Mouse (Mus musculus): ENCODE measurements around the gene Ksr1. TPM values are rescaled to one million over a fixed set of nuclear protein-coding genes. Genes with fewer than 3 reads are reported as not detected.

The Ksr1 gene
- polyA plus RNA-seq, 1 experiment: 20.6 TPM

GRCm38 (mm10) chr11:79044798-79045197 lies 101.4 kb downstream of the Ksr1 start:
- Histone ChIP-seq H3K4me2 (ENCODE audit: low read depth) (no peak overlapping the region), H3K4me3 (no peak overlapping the region), H3ac (ENCODE audit: control insufficient read depth, insufficient read length) (no peak overlapping the region), H3K27me3 (ENCODE audit: control insufficient read depth, insufficient read depth, insufficient read length) (no peaks in the 10 kb centered on the region), H3K79me2 (ENCODE audit: control insufficient read depth, insufficient read depth) (no peaks in the 10 kb centered on the region), H3K36me3 (ENCODE audit: control insufficient read depth, insufficient read depth) (peaks cover 9% of the 10 kb centered on the region)
- TF ChIP-seq TCF12 (IDR thresholded peaks at IDR 0.05; ENCODE audit: insufficient read depth, poor library complexity, severe bottlenecking): no peak
- TF ChIP-seq MAX (IDR thresholded peaks at IDR 0.05; ENCODE audit: low read depth): no peak
- no peak for TF ChIP-seq MYOG (IDR thresholded peaks at IDR 0.05; ENCODE audit: control insufficient read depth in 1 of 3, insufficient read depth in 1 of 3, insufficient read length in 2 of 3, low read depth in 2 of 3)
- no peak for TF ChIP-seq POLR2AphosphoS2 (IDR thresholded peaks at IDR 0.05; ENCODE audit: insufficient read length, low read depth)
- TF ChIP-seq CEBPB (IDR thresholded peaks at IDR 0.05; ENCODE audit: insufficient read depth, poor library complexity, severe bottlenecking): no peak
- no peak for TF ChIP-seq MYOD1 (IDR thresholded peaks at IDR 0.05; ENCODE audit: control insufficient read depth in 1 of 3, insufficient read length in 2 of 3, low read depth in 2 of 3)
- no peak for TF ChIP-seq REST (IDR thresholded peaks at IDR 0.05; ENCODE audit: insufficient read depth, insufficient read length)
- no peak for TF ChIP-seq TCF3 (IDR thresholded peaks at IDR 0.05; ENCODE audit: insufficient read length, low read depth)

- H3K4me3 ChIP-seq: no peak overlapping the region
- no peak overlapping the region for H3ac ChIP-seq (ENCODE audit: control insufficient read depth, insufficient read length)
- H3K4me2 ChIP-seq (ENCODE audit: low read depth): no peak overlapping the region
- no peak for TF ChIP-seq E2F4 (IDR thresholded peaks at IDR 0.05; ENCODE audit: insufficient read depth)
- peak; percentile 7 for TF ChIP-seq POLR2AphosphoS2 (IDR thresholded peaks at IDR 0.05; ENCODE audit: insufficient read length, low read depth)
- H3K27me3 ChIP-seq (ENCODE audit: control insufficient read depth, insufficient read depth, insufficient read length): no peaks in the 10 kb centered on the region
- no peaks in the 10 kb centered on the region for H3K79me2 ChIP-seq (ENCODE audit: control insufficient read depth, insufficient read depth)
- H3K36me3 ChIP-seq (ENCODE audit: control insufficient read depth, insufficient read depth): peaks cover 9% of the 10 kb centered on the region
Observed at GRCm38 (mm10) chr11:79041908-79042430, 104.2 kb downstream of the Ksr1 start.

GRCm38 (mm10) chr11:79039488-79039887 lies 106.7 kb downstream of the Ksr1 start:
- Histone ChIP-seq H3K4me3 (no peak overlapping the region), H3K79me2 (ENCODE audit: control insufficient read depth, insufficient read depth) (no peaks in the 10 kb centered on the region), H3ac (ENCODE audit: control insufficient read depth, insufficient read length) (no peak overlapping the region), H3K36me3 (ENCODE audit: control insufficient read depth, insufficient read depth) (peaks cover 6% of the 10 kb centered on the region), H3K27me3 (ENCODE audit: control insufficient read depth, insufficient read depth, insufficient read length) (no peaks in the 10 kb centered on the region), H3K4me2 (ENCODE audit: low read depth) (no peak overlapping the region)
- peak; percentile 24 for TF ChIP-seq POLR2AphosphoS2 (IDR thresholded peaks at IDR 0.05; ENCODE audit: insufficient read length, low read depth)
- no peak for TF ChIP-seq SRF (IDR thresholded peaks at IDR 0.05; ENCODE audit: control insufficient read depth, insufficient read length, low read depth)
- no peak for TF ChIP-seq USF1 (IDR thresholded peaks at IDR 0.05; ENCODE audit: low read depth)
- TF ChIP-seq TCF12 (IDR thresholded peaks at IDR 0.05; ENCODE audit: insufficient read depth, poor library complexity, severe bottlenecking): no peak
- no peak for TF ChIP-seq MAX (IDR thresholded peaks at IDR 0.05; ENCODE audit: low read depth)

GRCm38 (mm10) chr11:79037555-79037954 lies 108.7 kb downstream of the Ksr1 start:
- no peak overlapping the region for H3ac ChIP-seq (ENCODE audit: control insufficient read depth, insufficient read length)
- no peaks in the 10 kb centered on the region for H3K79me2 ChIP-seq (ENCODE audit: control insufficient read depth, insufficient read depth)
- no peaks in the 10 kb centered on the region for H3K27me3 ChIP-seq (ENCODE audit: control insufficient read depth, insufficient read depth, insufficient read length)
- no peak overlapping the region for H3K4me3 ChIP-seq
- H3K4me2 ChIP-seq (ENCODE audit: low read depth): no peak overlapping the region
- H3K36me3 ChIP-seq (ENCODE audit: control insufficient read depth, insufficient read depth): peaks cover 2% of the 10 kb centered on the region
- TF ChIP-seq TCF12 (IDR thresholded peaks at IDR 0.05; ENCODE audit: insufficient read depth, poor library complexity, severe bottlenecking) (no peak), POLR2A (IDR thresholded peaks at IDR 0.05; ENCODE audit: insufficient read length, low read depth) (no peak), MAX (IDR thresholded peaks at IDR 0.05; ENCODE audit: low read depth) (no peak), POLR2AphosphoS2 (IDR thresholded peaks at IDR 0.05; ENCODE audit: insufficient read length, low read depth) (no peak), CEBPB (IDR thresholded peaks at IDR 0.05; ENCODE audit: insufficient read depth, poor library complexity, severe bottlenecking) (no peak), SRF (IDR thresholded peaks at IDR 0.05; ENCODE audit: control insufficient read depth, insufficient read length, low read depth) (no peak), USF1 (IDR thresholded peaks at IDR 0.05; ENCODE audit: low read depth) (no peak), E2F4 (IDR thresholded peaks at IDR 0.05; ENCODE audit: insufficient read depth) (no peak)

- no peaks in the 10 kb centered on the region for H3K36me3 ChIP-seq (ENCODE audit: control insufficient read depth, insufficient read depth)
- H3K4me2 ChIP-seq (ENCODE audit: low read depth): no peak overlapping the region
- no peaks in the 10 kb centered on the region for H3K79me2 ChIP-seq (ENCODE audit: control insufficient read depth, insufficient read depth)
- H3K4me3 ChIP-seq: no peak overlapping the region
- no peak overlapping the region for H3ac ChIP-seq (ENCODE audit: control insufficient read depth, insufficient read length)
- H3K27me3 ChIP-seq (ENCODE audit: control insufficient read depth, insufficient read depth, insufficient read length): no peaks in the 10 kb centered on the region
- TF ChIP-seq MYOD1 (IDR thresholded peaks at IDR 0.05; ENCODE audit: control insufficient read depth in 1 of 3, insufficient read length in 2 of 3, low read depth in 2 of 3) (no peak), POLR2A (IDR thresholded peaks at IDR 0.05; ENCODE audit: insufficient read length, low read depth) (no peak), USF1 (IDR thresholded peaks at IDR 0.05; ENCODE audit: low read depth) (no peak), POLR2AphosphoS2 (IDR thresholded peaks at IDR 0.05; ENCODE audit: insufficient read length, low read depth) (no peak), TCF12 (IDR thresholded peaks at IDR 0.05; ENCODE audit: insufficient read depth, poor library complexity, severe bottlenecking) (no peak), E2F4 (IDR thresholded peaks at IDR 0.05; ENCODE audit: insufficient read depth) (no peak), REST (IDR thresholded peaks at IDR 0.05; ENCODE audit: insufficient read depth, insufficient read length) (no peak), CEBPB (IDR thresholded peaks at IDR 0.05; ENCODE audit: insufficient read depth, poor library complexity, severe bottlenecking) (no peak), SRF (IDR thresholded peaks at IDR 0.05; ENCODE audit: control insufficient read depth, insufficient read length, low read depth) (no peak), MYOG (IDR thresholded peaks at IDR 0.05; ENCODE audit: control insufficient read depth in 1 of 3, insufficient read depth in 1 of 3, insufficient read length in 2 of 3, low read depth in 2 of 3) (no peak), MAX (IDR thresholded peaks at IDR 0.05; ENCODE audit: low read depth) (no peak), TCF3 (IDR thresholded peaks at IDR 0.05; ENCODE audit: insufficient read length, low read depth) (no peak)
Observed at GRCm38 (mm10) chr11:79036324-79036723, 109.9 kb downstream of the Ksr1 start.
